Mouse (Mus musculus): Measurements from ENCODE around the gene Pkd2l1.

- TF ChIP-seq CTCF (conservative IDR thresholded peaks at IDR 0.05; ENCODE audit: low read length), result no peak
- TF ChIP-seq NANOG (IDR thresholded peaks at IDR 0.05; ENCODE audit: borderline replicate concordance, low read length), result no peak
- TF ChIP-seq POU5F1 (IDR thresholded peaks at IDR 0.05; ENCODE audit: borderline replicate concordance, low read length), result no peak
Observed at GRCm38 (mm10) chr19:44183968-44184367, 8.3 kb downstream of the Pkd2l1 start.
